Mouse (Mus musculus) neural tube, embryonic 15.5 days (tissue): Measurements from ENCODE around the gene Fuk. TPM values are rescaled to one million over a fixed set of nuclear protein-coding genes. Genes with fewer than 3 reads are reported as not detected.
"Not testable (repeated sequence)": the region's sequence is repeated elsewhere in the genome, so short reads cannot be mapped to it uniquely, and the experiment has no call there.

Experiments used
- ATAC-seq: fragments of 200-750 bp; cut with Nextera tagmentation; 2 replicates; pipeline ENCODE4 v1.8.0; 2017; ENCODE audit warnings: mild to moderate bottlenecking, moderate TSS enrichment, moderate library complexity; ENCODE audit not compliant: low FRiP score
- H3K27ac ChIP-seq: fragments of 300-500 bp; sonication (generic); replicated peaks from 2 replicates; pipeline ENCODE4 v1.5.1; 2015; ENCODE audit warnings: mild to moderate bottlenecking, inconsistent platforms
- H3K27me3 ChIP-seq: fragments of 300-500 bp; sonication (generic); replicated peaks from 2 replicates; pipeline ENCODE4 v1.6.1; 2015; ENCODE audit warnings: inconsistent platforms
- H3K36me3 ChIP-seq: fragments of 300-500 bp; sonication (generic); 2 replicates; pipeline ENCODE4 v1.6.1; 2015; ENCODE audit warnings: inconsistent platforms
- H3K4me1 ChIP-seq: fragments of 300-500 bp; sonication (generic); 2 replicates; pipeline ENCODE4 v1.6.1; 2015; ENCODE audit warnings: inconsistent platforms
- H3K4me2 ChIP-seq: fragments of 300-500 bp; sonication (generic); 2 replicates; pipeline ENCODE4 v1.6.1; 2015; ENCODE audit warnings: inconsistent platforms, mild to moderate bottlenecking, moderate library complexity
- H3K4me3 ChIP-seq: fragments of 300-500 bp; sonication (generic); replicated peaks from 2 replicates; pipeline ENCODE4 v1.5.1; 2015; ENCODE audit warnings: mild to moderate bottlenecking, inconsistent platforms
- H3K9ac ChIP-seq: fragments of 300-500 bp; sonication (generic); replicated peaks from 2 replicates; pipeline ENCODE4 v1.6.1; 2015; ENCODE audit warnings: mild to moderate bottlenecking, inconsistent platforms
- H3K9me3 ChIP-seq: fragments of 300-500 bp; sonication (generic); replicated peaks from 2 replicates; pipeline ENCODE4 v1.6.1; 2016; ENCODE audit warnings: inconsistent platforms
- WGBS: fragments of 180-500 bp; shearing (Covaris S2); methylation state at CpG from one replicate; pipeline ENCODE4 v1.1.7; 2015; ENCODE audit warnings: mixed read lengths; 5-methylcytosine and 5-hydroxymethylcytosine counted together
- polyA plus RNA-seq: library from polyadenylated mRNA; unstranded; fragments of >200 nt; fragmentation: Nextera tagmentation; extraction: Ambion mirVana; gene quantifications from 2 replicates; pipeline ENCODE4 v1.2.1, GENCODE M21; 2015

Fuk gene
- polyA plus RNA-seq, 1 experiment from 2014 or later: 7.5 TPM

GRCm38 (mm10) chr8:110859651-110860501 is 42.4 kb downstream of the Fuk start:
- WGBS: 86% methylated on average over 7 of the region's 7 CpGs
- H3K27ac ChIP-seq: no peak overlapping the region
- H3K27me3 ChIP-seq: no peaks in the 10 kb centered on the region
- H3K4me1 ChIP-seq: no peaks in the 10 kb centered on the region
- no peaks in the 10 kb centered on the region for H3K9me3 ChIP-seq
- no peak for ATAC-seq
- H3K4me2 ChIP-seq: no peak overlapping the region
- H3K36me3 ChIP-seq: peaks cover 83% of the 10 kb centered on the region
- H3K9ac ChIP-seq: no peak overlapping the region
- no peak overlapping the region for H3K4me3 ChIP-seq

- no peaks in the 10 kb centered on the region for H3K9me3 ChIP-seq
- no peak overlapping the region for H3K4me3 ChIP-seq
- H3K36me3 ChIP-seq: peaks cover 81% of the 10 kb centered on the region
- WGBS: 90% methylated on average over 5 of the region's 5 CpGs
- no peak overlapping the region for H3K4me2 ChIP-seq
- H3K27me3 ChIP-seq: no peaks in the 10 kb centered on the region
- H3K4me1 ChIP-seq: no peaks in the 10 kb centered on the region
- H3K27ac ChIP-seq: no peak overlapping the region
- ATAC-seq: no peak
- no peak overlapping the region for H3K9ac ChIP-seq
These were observed 45.4 kb downstream of the Fuk start for GRCm38 (mm10) chr8:110856760-110857461.

GRCm38 (mm10) chr8:110856073-110856472 is 46.2 kb downstream of the Fuk start:
- H3K9ac ChIP-seq, H3K4me2 ChIP-seq, H3K4me1 ChIP-seq, H3K27ac ChIP-seq, ATAC-seq, H3K9me3 ChIP-seq, H3K4me3 ChIP-seq, H3K27me3 ChIP-seq: not testable (repeated sequence)
- peaks cover 84% of the 10 kb centered on the region for H3K36me3 ChIP-seq
- 94% methylated on average over 4 of the region's 4 CpGs for WGBS

GRCm38 (mm10) chr8:110851186-110851585 is 51.1 kb downstream of the Fuk start:
- H3K4me2 ChIP-seq: no peak overlapping the region
- peaks cover 56% of the 10 kb centered on the region for H3K36me3 ChIP-seq
- no peak overlapping the region for H3K4me3 ChIP-seq
- peaks cover 12% of the 10 kb centered on the region for H3K4me1 ChIP-seq
- WGBS: 96% methylated on average over 10 of the region's 10 CpGs
- no peak overlapping the region for H3K9ac ChIP-seq
- H3K9me3 ChIP-seq: no peaks in the 10 kb centered on the region
- ATAC-seq: no peak
- no peak overlapping the region for H3K27ac ChIP-seq
- H3K27me3 ChIP-seq: no peaks in the 10 kb centered on the region

GRCm38 (mm10) chr8:110847645-110848495 is 54.4 kb downstream of the Fuk start:
- Histone ChIP-seq H3K4me2 (peak overlapping the region; percentile 82), H3K4me1 (peaks cover 29% of the 10 kb centered on the region), H3K9me3 (no peaks in the 10 kb centered on the region), H3K9ac (peak overlapping the region; percentile 90), H3K36me3 (peaks cover 49% of the 10 kb centered on the region), H3K4me3 (peak overlapping the region; percentile 94), H3K27me3 (no peaks in the 10 kb centered on the region), H3K27ac (no peak overlapping the region)
- no peak for ATAC-seq
- WGBS: 71% methylated on average over 14 of the region's 14 CpGs

GRCm38 (mm10) chr8:110847171-110847549 is 55.1 kb downstream of the Fuk start:
- H3K9ac ChIP-seq: peak overlapping the region; percentile 90
- 2% methylated on average over 13 of the region's 13 CpGs for WGBS
- peak overlapping the region; percentile 82 for H3K4me2 ChIP-seq
- peak; percentile 57; the same call in 1 of the 2 replicates for ATAC-seq
- H3K27ac ChIP-seq: peak overlapping the region; percentile 93
- H3K4me3 ChIP-seq: peak overlapping the region; percentile 94
- no peaks in the 10 kb centered on the region for H3K27me3 ChIP-seq
- H3K36me3 ChIP-seq: peaks cover 48% of the 10 kb centered on the region
- H3K4me1 ChIP-seq: peaks cover 29% of the 10 kb centered on the region
- H3K9me3 ChIP-seq: no peaks in the 10 kb centered on the region

GRCm38 (mm10) chr8:110846405-110847170 is 55.7 kb downstream of the Fuk start, which contains the start of the genes Cog4 and Sf3b3:
Gene Cog4 (plus strand): TSS chr8:110846600.
Gene Sf3b3 (minus strand): TSS chr8:110846787.
- Histone ChIP-seq H3K9ac (peak within 1 kb of the TSS; percentile 90), H3K27me3 (no peaks in the 10 kb centered on the region), H3K4me2 (peak within 1 kb of the TSS; percentile 82), H3K27ac (peak within 1 kb of the TSS; percentile 93), H3K36me3 (peaks cover 45% of the 10 kb centered on the region), H3K4me3 (peak within 1 kb of the TSS; percentile 94), H3K9me3 (no peaks in the 10 kb centered on the region), H3K4me1 (peaks cover 29% of the 10 kb centered on the region)
- peak; percentile 91 for ATAC-seq
- under 1% methylated on average over 53 of the region's 53 CpGs for WGBS

- Histone ChIP-seq H3K36me3 (peaks cover 45% of the 10 kb centered on the region), H3K9ac (peak overlapping the region; percentile 90), H3K9me3 (no peaks in the 10 kb centered on the region), H3K27ac (peak overlapping the region; percentile 93), H3K4me1 (peaks cover 29% of the 10 kb centered on the region), H3K4me3 (peak overlapping the region; percentile 94), H3K27me3 (no peaks in the 10 kb centered on the region), H3K4me2 (peak overlapping the region; percentile 82)
- ATAC-seq: no peak
- WGBS: 12% methylated on average over 17 of the region's 17 CpGs
These were observed 56.4 kb downstream of the Fuk start for GRCm38 (mm10) chr8:110845821-110846404.

- H3K4me1 ChIP-seq: peaks cover 29% of the 10 kb centered on the region
- peaks cover 47% of the 10 kb centered on the region for H3K36me3 ChIP-seq
- H3K27ac ChIP-seq: no peak overlapping the region
- peak overlapping the region; percentile 82 for H3K4me2 ChIP-seq
- H3K9ac ChIP-seq: no peak overlapping the region
- H3K27me3 ChIP-seq: no peaks in the 10 kb centered on the region
- H3K4me3 ChIP-seq: no peak overlapping the region
- no peaks in the 10 kb centered on the region for H3K9me3 ChIP-seq
- ATAC-seq: no peak
- 87% methylated on average over 3 of the region's 3 CpGs for WGBS
These were observed 57.3 kb downstream of the Fuk start for GRCm38 (mm10) chr8:110844941-110845340.

GRCm38 (mm10) chr8:110843207-110843606 is 59.1 kb downstream of the Fuk start:
- peaks cover 59% of the 10 kb centered on the region for H3K36me3 ChIP-seq
- H3K4me3 ChIP-seq: no peak overlapping the region
- H3K27ac ChIP-seq: no peak overlapping the region
- H3K9me3 ChIP-seq: no peaks in the 10 kb centered on the region
- peaks cover 25% of the 10 kb centered on the region for H3K4me1 ChIP-seq
- no peak overlapping the region for H3K9ac ChIP-seq
- WGBS: 87% methylated on average over 5 of the region's 5 CpGs
- no peak overlapping the region for H3K4me2 ChIP-seq
- no peak for ATAC-seq
- no peaks in the 10 kb centered on the region for H3K27me3 ChIP-seq
